Mouse (Mus musculus) forebrain, embryonic 14.5 days (tissue): ENCODE results near the gene Meis1. TPM values are rescaled to one million over a fixed set of nuclear protein-coding genes. Genes with fewer than 3 reads are reported as not detected.

Source experiments
- ATAC-seq: fragments of 200-750 bp; cut with Nextera tagmentation; 2 replicates; pipeline ENCODE4 v1.8.0; 2017; ENCODE audit warnings: mild to moderate bottlenecking, moderate library complexity
- DNase-seq: peaks from one replicate; pipeline ENCODE4 v3.0.0-alpha.2; 2015; ENCODE audit warnings: low spot score
- H3K27ac ChIP-seq: fragments of 300-500 bp; sonication (generic); 2 replicates; pipeline ENCODE4 v1.5.1; 2014; ENCODE audit warnings: low read depth, mild to moderate bottlenecking, control low read depth, low read length, moderate library complexity
- H3K27me3 ChIP-seq: fragments of 300-500 bp; sonication (generic); replicated peaks from 2 replicates; pipeline ENCODE4 v1.6.1; 2014; ENCODE audit warnings: low read length, control low read depth, mixed read lengths; ENCODE audit not compliant: control insufficient read depth, insufficient read depth
- H3K36me3 ChIP-seq: fragments of 300-500 bp; sonication (generic); 2 replicates; pipeline ENCODE4 v1.6.1; 2014; ENCODE audit warnings: low read length, control low read depth; ENCODE audit not compliant: control insufficient read depth, insufficient read depth
- H3K4me1 ChIP-seq: fragments of 300-500 bp; sonication (generic); 2 replicates; pipeline ENCODE4 v1.6.1; 2014; ENCODE audit warnings: antibody characterized with exemption, low read length, control low read depth; ENCODE audit not compliant: control insufficient read depth, insufficient read depth
- H3K4me2 ChIP-seq: fragments of 300-500 bp; sonication (generic); 2 replicates; pipeline ENCODE4 v1.6.1; 2014; ENCODE audit warnings: mild to moderate bottlenecking, control low read depth, low read length
- H3K4me3 ChIP-seq: fragments of 300-500 bp; sonication (generic); 2 replicates; pipeline ENCODE4 v1.5.1; 2014; ENCODE audit warnings: low read depth, low read length, control low read depth
- H3K9ac ChIP-seq: fragments of 300-500 bp; sonication (generic); 2 replicates; pipeline ENCODE4 v1.6.1; 2014; ENCODE audit warnings: mild to moderate bottlenecking, low read length, control low read depth, moderate library complexity
- H3K9me3 ChIP-seq: fragments of 300-500 bp; sonication (generic); replicated peaks from 2 replicates; pipeline ENCODE4 v1.6.1; 2016; ENCODE audit warnings: low read length, control low read depth, mixed read lengths; ENCODE audit not compliant: control insufficient read depth
- WGBS: fragments of 180-500 bp; shearing (Covaris S2); extraction: QIAGEN DNeasy Blood & Tissue Kit; methylation state at CpG from one replicate; pipeline ENCODE4 v1.1.7; 2014; 5-methylcytosine and 5-hydroxymethylcytosine counted together
- polyA plus RNA-seq: library from polyadenylated mRNA; unstranded; fragments of >200 nt; fragmentation: Nextera tagmentation; extraction: Ambion mirVana; gene quantifications from 2 replicates; pipeline ENCODE4 v1.2.1, GENCODE M21; 2014

The Meis1 gene
- polyA plus RNA-seq, 1 experiment from 2014 or later, result 20.1 TPM

DNA sequence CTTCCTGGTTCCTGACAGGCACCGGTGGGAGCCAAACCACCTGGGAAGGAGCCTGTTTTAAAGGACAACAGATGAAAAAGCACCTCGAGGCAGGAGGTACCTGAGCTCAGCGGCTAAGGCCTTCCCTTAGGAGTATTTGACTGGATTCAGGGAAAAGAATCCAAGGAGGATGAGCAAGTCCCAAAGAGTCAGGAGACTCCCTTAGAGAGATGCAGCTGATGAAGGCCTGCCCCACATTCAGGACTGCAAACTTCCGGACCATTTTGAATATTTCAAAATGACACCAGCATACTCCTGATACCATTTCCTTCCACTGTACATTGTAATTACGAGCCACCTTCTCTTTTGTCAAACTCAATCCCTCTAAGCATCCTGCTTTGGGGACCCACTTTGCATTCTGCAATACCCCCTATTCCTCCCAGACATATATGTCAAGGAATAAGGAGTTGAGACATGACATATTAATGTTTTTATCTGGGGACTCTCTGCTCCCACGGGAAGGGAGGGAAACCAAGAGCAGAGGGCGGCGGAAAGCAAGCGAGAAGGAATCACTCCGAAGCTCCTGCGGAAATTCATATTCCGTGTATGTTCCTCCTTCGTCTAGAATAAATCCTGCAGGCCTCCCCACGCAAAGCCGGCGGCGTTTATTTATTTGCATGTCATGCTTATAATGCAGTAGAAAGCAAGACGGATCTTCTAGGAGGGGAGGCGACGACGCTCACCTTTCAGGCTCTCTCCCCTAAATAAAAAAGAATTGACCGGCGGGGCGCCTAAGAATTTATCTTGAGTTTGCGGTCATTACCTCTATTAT lies 148.5 kb downstream of the Meis1 start:
- no peak overlapping the region for H3K9ac ChIP-seq
- H3K27me3 ChIP-seq, result peaks cover 47% of the 10 kb centered on the region
- 3% methylated on average over 25 of the region's 25 CpGs for WGBS
- no peaks in the 10 kb centered on the region for H3K36me3 ChIP-seq
- H3K4me1 ChIP-seq, result peaks cover 6% of the 10 kb centered on the region
- no peak overlapping the region for H3K4me3 ChIP-seq
- no peak for ATAC-seq
- H3K4me2 ChIP-seq, result no peak overlapping the region
- H3K27ac ChIP-seq, result no peak overlapping the region
- no peak for DNase-seq
- H3K9me3 ChIP-seq, result no peaks in the 10 kb centered on the region

DNA sequence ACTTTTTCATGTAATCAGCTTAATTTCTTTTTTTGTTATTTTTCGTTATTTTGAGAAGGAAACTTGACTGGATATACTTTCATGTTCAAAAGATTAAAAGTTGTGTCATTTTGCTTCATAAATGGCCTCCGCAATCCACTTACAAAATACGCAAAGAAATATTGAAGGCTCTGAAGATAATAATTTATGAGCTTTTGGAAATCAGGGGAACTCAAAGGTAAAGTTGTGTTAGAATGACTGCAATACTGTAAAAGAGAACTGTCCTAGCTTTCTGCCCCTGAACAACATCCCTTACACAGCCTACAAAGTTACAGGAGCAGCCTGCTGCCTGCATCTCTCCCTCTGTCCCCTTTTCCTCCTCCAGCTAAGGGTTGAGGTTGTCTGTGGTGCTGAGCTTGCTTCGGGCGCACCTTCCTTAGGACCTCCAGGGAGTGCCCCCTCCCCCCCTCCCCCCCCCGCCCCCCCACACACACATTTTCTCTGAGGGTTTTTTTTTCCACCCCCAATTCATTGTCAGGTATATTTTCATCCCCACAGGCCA lies 149.3 kb downstream of the Meis1 start:
- no peak overlapping the region for H3K9ac ChIP-seq
- H3K4me1 ChIP-seq, result peaks cover 6% of the 10 kb centered on the region
- peaks cover 39% of the 10 kb centered on the region for H3K27me3 ChIP-seq
- H3K27ac ChIP-seq, result no peak overlapping the region
- H3K36me3 ChIP-seq, result no peaks in the 10 kb centered on the region
- 19% methylated on average over 6 of the region's 6 CpGs for WGBS
- H3K4me2 ChIP-seq, result no peak overlapping the region
- ATAC-seq, result no peak
- H3K4me3 ChIP-seq, result no peak overlapping the region
- no peak for DNase-seq
- no peaks in the 10 kb centered on the region for H3K9me3 ChIP-seq

GRCm38 (mm10) chr11:18867665-18868064 lies 151.1 kb downstream of the Meis1 start:
- 26% methylated on average over 2 of the region's 2 CpGs for WGBS
- no peak for DNase-seq

DNA sequence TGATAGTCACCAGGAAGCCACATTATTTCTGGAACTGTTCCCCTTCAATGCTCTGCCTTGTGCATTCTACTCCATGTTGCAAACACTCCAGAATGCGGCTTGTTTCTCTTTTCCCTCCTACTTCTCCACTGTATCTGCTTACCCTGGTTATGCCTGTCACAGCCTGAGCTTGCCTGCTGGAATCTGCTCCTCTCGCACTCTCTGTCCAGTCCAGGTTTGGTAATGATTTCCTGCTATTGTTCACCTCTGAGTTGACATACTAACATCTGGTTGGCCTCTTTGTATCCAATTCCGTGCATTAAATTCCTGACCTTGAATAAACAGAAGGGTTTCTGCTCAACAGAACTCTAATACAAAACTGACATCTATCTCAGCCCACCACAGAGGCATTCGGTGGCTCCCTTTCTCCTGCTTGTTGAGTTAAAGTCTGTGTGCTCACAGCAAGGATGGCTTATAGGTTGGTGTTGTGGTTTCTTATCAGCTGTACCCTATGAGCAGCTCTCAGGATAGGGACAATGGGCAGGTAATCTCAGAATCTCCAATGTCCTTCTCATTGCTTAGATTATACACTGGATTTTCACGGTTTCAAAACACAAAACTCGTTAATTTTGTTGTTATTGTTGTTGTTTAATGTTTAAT lies 152.5 kb downstream of the Meis1 start:
- Histone ChIP-seq H3K27me3 (peaks cover 24% of the 10 kb centered on the region), H3K4me1 (peaks cover 2% of the 10 kb centered on the region; the same call in 1 of the 2 replicates), H3K4me3 (no peak overlapping the region), H3K27ac (no peak overlapping the region), H3K36me3 (no peaks in the 10 kb centered on the region), H3K4me2 (no peak overlapping the region), H3K9me3 (no peaks in the 10 kb centered on the region), H3K9ac (no peak overlapping the region)
- WGBS, result 54% methylated on average over 6 of the region's 6 CpGs
- no peak for DNase-seq
- no peak for ATAC-seq

More at GRCm38 (mm10) chr11:18867665-18868064, 151.1 kb downstream of the Meis1 start:
- H3K9ac ChIP-seq, result no peak overlapping the region
- peaks cover 29% of the 10 kb centered on the region for H3K27me3 ChIP-seq
- H3K9me3 ChIP-seq, result no peaks in the 10 kb centered on the region
- H3K4me2 ChIP-seq, result no peak overlapping the region
- no peaks in the 10 kb centered on the region for H3K36me3 ChIP-seq
- peaks cover 6% of the 10 kb centered on the region for H3K4me1 ChIP-seq
- no peak overlapping the region for H3K27ac ChIP-seq
- no peak for ATAC-seq
- no peak overlapping the region for H3K4me3 ChIP-seq

DNA sequence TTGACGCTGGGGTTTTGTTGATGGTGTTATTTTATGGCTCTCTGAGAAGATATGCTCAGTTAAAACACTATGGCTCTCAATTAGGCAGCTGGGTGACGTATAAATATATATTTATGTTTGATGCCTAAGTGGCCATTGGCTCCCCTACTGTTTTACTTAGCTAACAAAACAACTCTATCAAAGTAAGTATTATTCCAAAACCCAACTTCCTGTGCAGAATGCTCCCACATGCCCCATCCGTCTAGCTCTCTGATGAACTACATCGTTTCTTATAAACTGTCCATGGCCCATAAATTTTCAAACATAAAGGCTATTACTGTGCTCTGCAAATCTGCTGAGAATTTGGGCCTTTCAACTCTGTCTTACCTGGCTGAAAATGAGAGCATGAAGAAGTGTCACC lies 168.0 kb downstream of the Meis1 start:
- H3K9me3 ChIP-seq, result no peaks in the 10 kb centered on the region
- DNase-seq (no peak), ATAC-seq (no peak)
- no peaks in the 10 kb centered on the region for H3K36me3 ChIP-seq
- no peak overlapping the region for H3K4me2 ChIP-seq
- WGBS, result 87% methylated on average over 4 of the region's 4 CpGs
- no peaks in the 10 kb centered on the region for H3K27me3 ChIP-seq
- no peak overlapping the region for H3K4me3 ChIP-seq
- H3K27ac ChIP-seq, result no peak overlapping the region
- H3K9ac ChIP-seq, result no peak overlapping the region
- H3K4me1 ChIP-seq, result no peaks in the 10 kb centered on the region

GRCm38 (mm10) chr11:18847650-18848049 lies 171.1 kb downstream of the Meis1 start:
- H3K27me3 ChIP-seq, result no peaks in the 10 kb centered on the region
- no peak overlapping the region for H3K4me2 ChIP-seq
- ATAC-seq (no peak), DNase-seq (no peak)
- H3K4me3 ChIP-seq, result no peak overlapping the region
- no peak overlapping the region for H3K27ac ChIP-seq
- no peaks in the 10 kb centered on the region for H3K9me3 ChIP-seq
- H3K4me1 ChIP-seq, result no peaks in the 10 kb centered on the region
- H3K36me3 ChIP-seq, result no peaks in the 10 kb centered on the region
- 93% methylated on average over 3 of the region's 3 CpGs for WGBS
- H3K9ac ChIP-seq, result no peak overlapping the region

- Histone ChIP-seq H3K4me3 (no peak overlapping the region), H3K27ac (no peak overlapping the region), H3K9ac (no peak overlapping the region), H3K4me1 (no peaks in the 10 kb centered on the region), H3K36me3 (no peaks in the 10 kb centered on the region), H3K9me3 (no peaks in the 10 kb centered on the region), H3K27me3 (no peaks in the 10 kb centered on the region), H3K4me2 (no peak overlapping the region)
- DNase-seq (no peak), ATAC-seq (no peak)
- 90% methylated on average over 4 of the region's 4 CpGs for WGBS
Measured at GRCm38 (mm10) chr11:18846472-18846871, 172.3 kb downstream of the Meis1 start.

DNA sequence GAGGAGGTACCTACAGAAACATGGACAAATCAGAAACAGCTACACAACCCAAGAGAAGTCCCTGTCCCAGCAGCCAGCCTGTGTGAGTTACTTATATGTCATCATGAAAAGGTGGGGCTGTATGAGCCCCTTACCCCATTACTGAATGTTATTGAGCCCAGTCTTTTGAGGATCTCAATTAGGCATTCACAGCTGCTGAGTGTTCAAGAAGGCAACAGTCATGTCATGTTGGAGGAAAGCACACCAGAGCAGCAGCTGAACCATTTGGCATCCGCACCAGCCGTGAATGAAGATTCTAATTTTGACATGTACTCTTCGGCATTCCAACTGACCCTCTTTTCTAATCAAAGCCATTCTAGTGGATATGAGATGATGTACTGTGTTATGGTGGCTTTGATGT lies 172.9 kb downstream of the Meis1 start:
- 91% methylated on average over 3 of the region's 3 CpGs for WGBS
- DNase-seq, result no peak
- H3K9ac ChIP-seq, result no peak overlapping the region
- H3K9me3 ChIP-seq, result no peaks in the 10 kb centered on the region
- no peaks in the 10 kb centered on the region for H3K36me3 ChIP-seq
- H3K4me2 ChIP-seq, result no peak overlapping the region
- no peaks in the 10 kb centered on the region for H3K27me3 ChIP-seq
- ATAC-seq, result no peak
- no peak overlapping the region for H3K27ac ChIP-seq
- H3K4me1 ChIP-seq, result no peaks in the 10 kb centered on the region
- H3K4me3 ChIP-seq, result no peak overlapping the region

GRCm38 (mm10) chr11:18845466-18845865 lies 173.3 kb downstream of the Meis1 start:
- Histone ChIP-seq H3K4me3 (no peak overlapping the region), H3K4me2 (no peak overlapping the region), H3K27ac (no peak overlapping the region), H3K9ac (no peak overlapping the region), H3K4me1 (no peaks in the 10 kb centered on the region), H3K36me3 (no peaks in the 10 kb centered on the region), H3K9me3 (no peaks in the 10 kb centered on the region), H3K27me3 (no peaks in the 10 kb centered on the region)
- DNase-seq, result no peak
- no peak for ATAC-seq
- 88% methylated on average over 6 of the region's 6 CpGs for WGBS
